Mouse (Mus musculus) liver, embryonic 13.5 days (tissue): ENCODE measurements at regions not wholly inside any gene's neighbourhood (a gene's known extent, or its start where the extent isn't known, plus 50 kb on each side); places are given as distances from the start of the nearest gene placed in this dataset.

ENCODE experiments used
- ATAC-seq: fragments of 200-750 bp; cut with Nextera tagmentation; 2 replicates; pipeline ENCODE4 v1.8.0; 2017; ENCODE audit warnings: low read depth, mild to moderate bottlenecking, moderate number of reproducible peaks, moderate library complexity
- DNase-seq: peaks from one replicate; pipeline ENCODE4 v3.0.0; 2022
- H3K27ac ChIP-seq: fragments of 300-500 bp; sonication (generic); 2 replicates; pipeline ENCODE4 v1.5.1; 2015; ENCODE audit warnings: moderate library complexity, mild to moderate bottlenecking, inconsistent platforms
- H3K27me3 ChIP-seq: fragments of 300-500 bp; sonication (generic); 2 replicates; pipeline ENCODE4 v1.6.1; 2015; ENCODE audit warnings: mild to moderate bottlenecking, inconsistent platforms
- H3K36me3 ChIP-seq: fragments of 300-500 bp; sonication (generic); 2 replicates; pipeline ENCODE4 v1.6.1; 2015; ENCODE audit warnings: mild to moderate bottlenecking, inconsistent platforms
- H3K4me1 ChIP-seq: fragments of 300-500 bp; sonication (generic); replicated peaks from 2 replicates; pipeline ENCODE4 v1.6.1; 2015; ENCODE audit warnings: inconsistent platforms
- H3K4me2 ChIP-seq: fragments of 300-500 bp; sonication (generic); 2 replicates; pipeline ENCODE4 v1.6.1; 2015; ENCODE audit warnings: inconsistent platforms, mild to moderate bottlenecking, moderate library complexity
- H3K4me3 ChIP-seq: fragments of 300-500 bp; sonication (generic); replicated peaks from 2 replicates; pipeline ENCODE4 v1.5.1; 2015; ENCODE audit warnings: mild to moderate bottlenecking, inconsistent platforms
- H3K9ac ChIP-seq: fragments of 300-500 bp; sonication (generic); 2 replicates; pipeline ENCODE4 v1.6.1; 2015; ENCODE audit warnings: mild to moderate bottlenecking, inconsistent platforms
- H3K9me3 ChIP-seq: fragments of 300-500 bp; sonication (generic); replicated peaks from 2 replicates; pipeline ENCODE4 v1.6.1; 2016; ENCODE audit warnings: inconsistent platforms
- WGBS: fragments of 180-500 bp; shearing (Covaris S2); methylation state at CpG from one replicate; pipeline ENCODE4 v1.1.7; 2015; ENCODE audit not compliant: insufficient replicate concordance; 5-methylcytosine and 5-hydroxymethylcytosine counted together

GRCm38 (mm10) chr2:50916323-50917221 lies 232.3 kb downstream of the Rnd3 start:
- no peak for DNase-seq
- 64% methylated on average over 18 of the region's 18 CpGs for WGBS

GRCm38 (mm10) chr2:50915149-50915548 lies 233.8 kb downstream of the Rnd3 start:
- Histone ChIP-seq H3K4me1 (no peaks in the 10 kb centered on the region), H3K27ac (no peak overlapping the region), H3K4me3 (no peak overlapping the region), H3K36me3 (no peaks in the 10 kb centered on the region), H3K9ac (no peak overlapping the region), H3K4me2 (no peak overlapping the region), H3K9me3 (no peaks in the 10 kb centered on the region), H3K27me3 (no peaks in the 10 kb centered on the region)
- WGBS: 56% methylated on average over 2 of the region's 2 CpGs
- no peak for DNase-seq
- no peak for ATAC-seq

More at GRCm38 (mm10) chr2:50916323-50917221, 232.3 kb downstream of the Rnd3 start:
- no peak overlapping the region for H3K27ac ChIP-seq
- H3K9me3 ChIP-seq: no peaks in the 10 kb centered on the region
- ATAC-seq: no peak
- no peaks in the 10 kb centered on the region for H3K27me3 ChIP-seq
- no peak overlapping the region for H3K4me2 ChIP-seq
- H3K36me3 ChIP-seq: no peaks in the 10 kb centered on the region
- no peaks in the 10 kb centered on the region for H3K4me1 ChIP-seq
- no peak overlapping the region for H3K4me3 ChIP-seq
- no peak overlapping the region for H3K9ac ChIP-seq

- H3K27ac ChIP-seq: no peak overlapping the region
- no peaks in the 10 kb centered on the region for H3K4me1 ChIP-seq
- no peak overlapping the region for H3K4me2 ChIP-seq
- no peaks in the 10 kb centered on the region for H3K36me3 ChIP-seq
- H3K27me3 ChIP-seq: no peaks in the 10 kb centered on the region
- DNase-seq: no peak
- no peak for ATAC-seq
- H3K9ac ChIP-seq: no peak overlapping the region
- H3K9me3 ChIP-seq: no peaks in the 10 kb centered on the region
- no peak overlapping the region for H3K4me3 ChIP-seq
Measured at GRCm38 (mm10) chr2:50914176-50914575, 234.7 kb downstream of the Rnd3 start.

- ATAC-seq (no peak), DNase-seq (no peak)
- Histone ChIP-seq H3K9me3 (no peaks in the 10 kb centered on the region), H3K27me3 (no peaks in the 10 kb centered on the region), H3K4me1 (no peaks in the 10 kb centered on the region), H3K27ac (no peak overlapping the region), H3K4me2 (no peak overlapping the region), H3K36me3 (no peaks in the 10 kb centered on the region), H3K9ac (no peak overlapping the region), H3K4me3 (no peak overlapping the region)
- 69% methylated on average over 3 of the region's 3 CpGs for WGBS
Measured at GRCm38 (mm10) chr2:50908762-50909161, 240.1 kb downstream of the Rnd3 start.

GRCm38 (mm10) chr2:50902701-50903100 lies 246.2 kb downstream of the Rnd3 start:
- no peak for ATAC-seq
- H3K27ac ChIP-seq: no peak overlapping the region
- WGBS: 63% methylated on average over 8 of the region's 8 CpGs
- no peaks in the 10 kb centered on the region for H3K36me3 ChIP-seq
- H3K27me3 ChIP-seq: no peaks in the 10 kb centered on the region
- no peaks in the 10 kb centered on the region for H3K4me1 ChIP-seq
- H3K4me2 ChIP-seq: no peak overlapping the region
- no peak for DNase-seq
- no peak overlapping the region for H3K4me3 ChIP-seq
- no peaks in the 10 kb centered on the region for H3K9me3 ChIP-seq
- no peak overlapping the region for H3K9ac ChIP-seq

GRCm38 (mm10) chr2:50902220-50902619 lies 246.7 kb downstream of the Rnd3 start:
- Histone ChIP-seq H3K9ac (no peak overlapping the region), H3K27me3 (no peaks in the 10 kb centered on the region), H3K36me3 (no peaks in the 10 kb centered on the region), H3K4me1 (no peaks in the 10 kb centered on the region), H3K4me2 (no peak overlapping the region), H3K27ac (no peak overlapping the region), H3K4me3 (no peak overlapping the region), H3K9me3 (no peaks in the 10 kb centered on the region)
- ATAC-seq (no peak), DNase-seq (no peak)
- 60% methylated on average over 9 of the region's 9 CpGs for WGBS

GRCm38 (mm10) chr2:50888992-50889391 lies 259.9 kb downstream of the Rnd3 start:
- Histone ChIP-seq H3K36me3 (no peaks in the 10 kb centered on the region), H3K4me1 (no peaks in the 10 kb centered on the region), H3K27ac (no peak overlapping the region), H3K27me3 (no peaks in the 10 kb centered on the region), H3K4me2 (no peak overlapping the region), H3K9ac (no peak overlapping the region), H3K9me3 (no peaks in the 10 kb centered on the region), H3K4me3 (no peak overlapping the region)
- DNase-seq (no peak), ATAC-seq (no peak)
- 67% methylated on average over 5 of the region's 5 CpGs for WGBS

GRCm38 (mm10) chr2:50887954-50888353 lies 261.0 kb downstream of the Rnd3 start:
- no peak for ATAC-seq

GRCm38 (mm10) chr2:50885924-50886315 lies 263.0 kb downstream of the Rnd3 start:
- ATAC-seq (no peak), DNase-seq (no peak)
- Histone ChIP-seq H3K9ac (no peak overlapping the region), H3K36me3 (no peaks in the 10 kb centered on the region), H3K27me3 (no peaks in the 10 kb centered on the region), H3K4me1 (no peaks in the 10 kb centered on the region), H3K4me2 (no peak overlapping the region), H3K9me3 (no peaks in the 10 kb centered on the region), H3K4me3 (no peak overlapping the region), H3K27ac (no peak overlapping the region)
- WGBS: 29% methylated on average over 7 of the region's 7 CpGs

More at GRCm38 (mm10) chr2:50887954-50888353, 261.0 kb downstream of the Rnd3 start:
- Histone ChIP-seq H3K4me2 (no peak overlapping the region), H3K9ac (no peak overlapping the region), H3K4me1 (no peaks in the 10 kb centered on the region), H3K27me3 (no peaks in the 10 kb centered on the region), H3K36me3 (no peaks in the 10 kb centered on the region), H3K4me3 (no peak overlapping the region), H3K27ac (no peak overlapping the region), H3K9me3 (no peaks in the 10 kb centered on the region)
- 42% methylated on average over 4 of the region's 4 CpGs for WGBS
- DNase-seq: no peak

- 48% methylated on average over 4 of the region's 4 CpGs for WGBS
- Histone ChIP-seq H3K9me3 (no peaks in the 10 kb centered on the region), H3K4me3 (no peak overlapping the region), H3K36me3 (no peaks in the 10 kb centered on the region), H3K27ac (no peak overlapping the region), H3K4me2 (no peak overlapping the region), H3K4me1 (no peaks in the 10 kb centered on the region), H3K9ac (no peak overlapping the region), H3K27me3 (no peaks in the 10 kb centered on the region)
- no peak for ATAC-seq
- DNase-seq: no peak
Measured at GRCm38 (mm10) chr2:50885280-50885923, 263.5 kb downstream of the Rnd3 start.

- no peaks in the 10 kb centered on the region for H3K9me3 ChIP-seq
- 59% methylated on average over 4 of the region's 4 CpGs for WGBS
- H3K4me1 ChIP-seq: no peaks in the 10 kb centered on the region
- H3K9ac ChIP-seq: no peak overlapping the region
- DNase-seq (no peak), ATAC-seq (peak; percentile 70)
- H3K36me3 ChIP-seq: no peaks in the 10 kb centered on the region
- H3K4me2 ChIP-seq: no peak overlapping the region
- H3K27me3 ChIP-seq: no peaks in the 10 kb centered on the region
- H3K27ac ChIP-seq: no peak overlapping the region
- H3K4me3 ChIP-seq: no peak overlapping the region
Measured at GRCm38 (mm10) chr2:50881514-50882038, 267.3 kb downstream of the Rnd3 start.
